Mouse (Mus musculus): ENCODE measurements around the gene Kctd11. TPM values are rescaled to one million over a fixed set of nuclear protein-coding genes. Genes with fewer than 3 reads are reported as not detected.

Gene Kctd11
- polyA plus RNA-seq, 1 experiment from 2014 or later = 3.9 TPM

DNA sequence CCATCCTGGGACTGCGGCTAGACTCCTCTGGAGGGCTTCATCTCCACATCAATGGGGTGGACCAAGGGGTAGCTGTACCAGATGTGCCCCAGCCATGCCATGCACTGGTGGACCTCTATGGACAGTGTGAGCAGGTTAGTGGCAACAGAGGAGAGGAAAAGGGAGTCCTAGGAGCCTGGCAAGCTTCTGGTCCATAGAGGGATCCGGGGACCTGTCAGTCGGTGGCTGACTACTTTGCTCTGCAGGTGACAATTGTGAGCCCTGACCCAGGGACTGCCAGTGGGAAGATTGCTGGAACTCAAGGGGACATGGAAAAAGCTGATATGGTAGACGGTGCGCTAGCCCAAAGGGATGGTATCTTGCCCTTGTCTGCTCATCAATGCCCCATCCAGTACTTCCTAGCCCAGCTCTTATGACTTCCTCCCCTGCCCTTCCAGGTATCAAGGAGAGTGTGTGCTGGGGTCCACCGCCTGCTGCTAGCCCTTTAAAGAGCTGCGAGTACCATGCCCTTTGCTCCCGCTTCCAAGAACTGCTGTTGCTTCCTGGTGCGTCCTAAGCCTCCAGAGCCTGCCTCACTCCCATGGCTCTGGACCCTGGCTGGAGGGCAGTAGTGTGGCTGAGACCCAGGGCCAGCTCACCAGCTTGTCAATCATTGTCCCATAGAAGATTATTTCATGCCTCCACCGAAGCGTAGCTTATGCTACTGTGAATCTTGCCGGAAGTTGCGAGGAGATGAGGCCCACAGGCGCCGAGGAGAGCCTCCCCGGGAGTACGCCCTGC, 29.8 kb upstream of the Kctd11 start:
- no peak for ATAC-seq (ENCODE audit: extremely low read depth, insufficient number of reproducible peaks, low FRiP score, low TSS enrichment)
- no peak overlapping the region for H3K27ac ChIP-seq (replicated peaks)
- WGBS = 90% methylated on average over 17 of the region's 17 CpGs
- no peak overlapping the region for H3K4me2 ChIP-seq
- peaks cover 89% of the 10 kb centered on the region for H3K36me3 ChIP-seq
- H3K27me3 ChIP-seq (replicated peaks) = no peaks in the 10 kb centered on the region
- no peak overlapping the region for H3K4me3 ChIP-seq
- H3K4me1 ChIP-seq = peaks cover 25% of the 10 kb centered on the region
- no peaks in the 10 kb centered on the region for H3K9me3 ChIP-seq
- H3K9ac ChIP-seq = 0 out of 2 replicates have a peak overlapping the region, but pooled peaks have one; percentile 19

DNA sequence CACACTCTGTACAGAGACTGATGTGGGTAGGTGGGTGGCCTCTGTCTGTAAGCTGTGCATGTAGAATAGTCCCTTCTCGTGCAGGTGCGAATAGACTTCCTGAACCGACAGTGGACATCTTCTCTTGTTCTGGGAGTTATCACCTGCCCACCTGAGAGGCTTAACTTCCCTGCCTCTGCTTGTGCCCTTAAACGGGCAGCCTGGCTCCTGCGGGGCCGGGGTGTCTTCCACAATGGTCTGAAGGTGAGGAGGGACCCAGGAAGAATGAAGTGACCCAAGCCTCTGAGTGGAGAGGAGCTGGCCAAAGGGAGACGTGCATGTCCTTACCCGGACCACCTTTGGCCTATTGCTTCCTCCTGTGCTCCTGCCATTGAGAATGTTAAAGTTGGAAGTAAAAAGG, 29.0 kb upstream of the Kctd11 start:
- no peak overlapping the region for H3K27ac ChIP-seq (replicated peaks)
- peaks cover 17% of the 10 kb centered on the region for H3K4me1 ChIP-seq
- ATAC-seq (ENCODE audit: extremely low read depth, insufficient number of reproducible peaks, low FRiP score, low TSS enrichment) = no peak
- no peaks in the 10 kb centered on the region for H3K9me3 ChIP-seq
- H3K27me3 ChIP-seq (replicated peaks) = no peaks in the 10 kb centered on the region
- no peak overlapping the region for H3K9ac ChIP-seq
- no peak overlapping the region for H3K4me2 ChIP-seq
- WGBS = 90% methylated on average over 8 of the region's 8 CpGs
- peaks cover 89% of the 10 kb centered on the region for H3K36me3 ChIP-seq
- H3K4me3 ChIP-seq = no peak overlapping the region

DNA sequence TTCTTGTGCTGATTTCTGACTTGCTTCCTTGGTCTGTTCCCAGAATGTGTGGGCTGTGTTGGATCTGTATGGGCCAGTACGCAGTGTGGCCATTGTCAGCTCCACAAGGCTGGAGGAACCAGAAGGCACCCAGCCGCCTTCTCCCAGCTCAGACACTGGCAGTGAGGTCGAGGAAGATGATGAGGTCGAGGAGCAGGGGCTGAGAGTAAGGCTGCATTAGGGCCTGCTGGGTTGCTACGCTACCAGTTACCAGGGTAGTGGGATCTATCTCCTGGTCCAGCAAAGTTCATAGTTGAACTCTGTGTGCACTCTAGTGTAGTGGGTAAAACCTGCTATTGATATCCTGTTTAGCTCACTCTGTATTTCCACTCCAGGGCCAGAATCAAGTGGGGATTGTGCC, 28.0 kb upstream of the Kctd11 start:
- H3K4me3 ChIP-seq = no peak overlapping the region
- peaks cover 7% of the 10 kb centered on the region for H3K4me1 ChIP-seq
- H3K27ac ChIP-seq (replicated peaks) = no peak overlapping the region
- no peak for ATAC-seq (ENCODE audit: extremely low read depth, insufficient number of reproducible peaks, low FRiP score, low TSS enrichment)
- H3K27me3 ChIP-seq (replicated peaks) = no peaks in the 10 kb centered on the region
- no peaks in the 10 kb centered on the region for H3K9me3 ChIP-seq
- no peak overlapping the region for H3K4me2 ChIP-seq
- 89% methylated on average over 5 of the region's 5 CpGs for WGBS
- H3K9ac ChIP-seq = no peak overlapping the region
- H3K36me3 ChIP-seq = peaks cover 93% of the 10 kb centered on the region

DNA sequence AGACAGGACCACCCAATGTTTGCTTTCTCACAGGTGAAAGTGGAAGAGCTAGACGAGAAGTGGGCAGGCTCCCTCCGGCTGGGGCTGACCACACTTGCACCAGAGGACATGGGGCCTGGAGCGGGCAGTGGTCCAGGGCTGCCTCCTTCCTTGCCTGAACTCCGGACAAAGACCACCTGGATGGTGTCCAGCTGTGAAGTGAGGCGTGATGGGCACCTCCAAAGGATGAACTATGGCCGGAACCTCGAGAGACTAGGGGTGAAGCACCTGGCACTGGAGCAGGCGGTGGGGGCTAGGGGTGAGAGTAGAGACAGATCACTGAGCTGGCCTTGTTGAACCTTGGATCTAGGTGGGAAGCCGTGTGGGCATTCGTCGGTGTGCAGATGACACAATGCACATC, 27.4 kb upstream of the Kctd11 start:
- no peak overlapping the region for H3K9ac ChIP-seq
- no peak overlapping the region for H3K4me2 ChIP-seq
- 90% methylated on average over 11 of the region's 11 CpGs for WGBS
- no peak overlapping the region for H3K27ac ChIP-seq (replicated peaks)
- H3K36me3 ChIP-seq = peaks cover 99% of the 10 kb centered on the region
- H3K27me3 ChIP-seq (replicated peaks) = no peaks in the 10 kb centered on the region
- peaks cover 7% of the 10 kb centered on the region for H3K4me1 ChIP-seq
- no peak for ATAC-seq (ENCODE audit: extremely low read depth, insufficient number of reproducible peaks, low FRiP score, low TSS enrichment)
- H3K4me3 ChIP-seq = no peak overlapping the region
- H3K9me3 ChIP-seq = no peaks in the 10 kb centered on the region

DNA sequence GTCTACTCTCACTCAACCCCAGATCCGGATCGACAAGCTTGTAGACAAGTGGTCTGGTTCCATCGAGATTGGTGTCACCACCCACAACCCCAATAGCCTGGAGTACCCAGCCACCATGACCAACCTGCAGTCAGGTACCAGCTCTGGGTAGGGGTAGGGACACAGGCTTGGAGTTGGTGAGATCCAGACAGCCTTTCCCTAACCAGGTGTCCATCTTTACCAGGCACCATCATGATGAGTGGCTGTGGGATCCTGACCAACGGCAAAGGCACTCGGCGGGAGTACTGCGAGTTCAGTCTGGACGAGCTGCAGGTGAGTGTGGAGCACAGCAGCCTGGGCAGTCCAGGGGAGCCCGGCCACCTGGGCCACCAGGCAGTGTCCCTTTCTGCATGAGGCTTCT, 23.1 kb upstream of the Kctd11 start:
- 94% methylated on average over 9 of the region's 9 CpGs for WGBS
- H3K4me1 ChIP-seq = peaks cover 27% of the 10 kb centered on the region
- H3K4me2 ChIP-seq = no peak overlapping the region
- H3K36me3 ChIP-seq = peaks cover 64% of the 10 kb centered on the region
- no peak overlapping the region for H3K27ac ChIP-seq (replicated peaks)
- H3K9me3 ChIP-seq = no peaks in the 10 kb centered on the region
- no peaks in the 10 kb centered on the region for H3K27me3 ChIP-seq (replicated peaks)
- ATAC-seq (ENCODE audit: extremely low read depth, insufficient number of reproducible peaks, low FRiP score, low TSS enrichment) = no peak
- H3K4me3 ChIP-seq = no peak overlapping the region
- H3K9ac ChIP-seq = no peak overlapping the region

DNA sequence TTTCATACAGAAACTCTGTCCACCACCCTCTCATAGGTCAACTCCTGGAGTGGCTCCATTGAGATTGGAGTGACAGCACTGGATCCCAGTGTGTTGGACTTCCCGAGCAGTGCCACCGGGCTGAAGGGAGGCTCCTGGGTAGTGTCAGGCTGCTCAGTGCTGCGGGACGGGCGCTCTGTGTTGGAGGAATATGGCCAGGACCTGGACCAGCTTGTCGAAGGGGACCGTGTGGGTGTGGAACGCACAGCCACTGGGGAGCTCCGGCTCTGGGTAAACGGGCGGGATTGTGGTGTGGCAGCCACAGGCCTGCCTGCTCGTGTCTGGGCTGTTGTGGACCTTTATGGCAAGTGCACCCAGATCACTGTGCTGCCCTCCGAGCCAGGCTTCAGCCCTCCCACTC, 21.8 kb upstream of the Kctd11 start:
- Histone ChIP-seq H3K4me2 (peak overlapping the region; percentile 88), H3K36me3 (peaks cover 50% of the 10 kb centered on the region)
- 77% methylated on average over 13 of the region's 13 CpGs for WGBS

DNA sequence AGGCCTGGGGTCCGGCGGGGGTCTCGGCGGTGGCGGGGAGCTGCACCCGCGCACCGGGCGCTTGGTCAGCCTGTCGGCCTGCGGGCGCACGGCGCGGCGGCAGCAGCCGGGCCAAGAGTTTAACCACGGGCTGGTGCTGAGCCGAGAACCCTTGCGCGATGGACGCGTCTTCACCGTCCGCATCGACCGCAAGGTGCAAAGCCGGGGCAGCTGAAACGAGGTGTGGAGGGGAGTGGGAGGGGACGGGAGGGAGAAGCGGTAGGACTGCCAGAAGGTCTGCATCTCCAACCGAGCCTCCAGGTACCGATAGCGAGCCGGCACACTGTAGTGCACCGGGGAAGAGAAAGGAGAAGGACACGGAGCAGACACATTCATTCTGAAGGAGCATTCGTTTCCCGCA, 20.8 kb upstream of the Kctd11 start:
- peaks cover 41% of the 10 kb centered on the region for H3K4me1 ChIP-seq
- peaks cover 41% of the 10 kb centered on the region for H3K36me3 ChIP-seq
- H3K27me3 ChIP-seq (replicated peaks) = no peaks in the 10 kb centered on the region
- no peaks in the 10 kb centered on the region for H3K9me3 ChIP-seq
- peak overlapping the region; percentile 92 for H3K4me3 ChIP-seq
- H3K4me2 ChIP-seq = peak overlapping the region; percentile 88
- peak overlapping the region; percentile 99 for H3K27ac ChIP-seq (replicated peaks)
- no peak for ATAC-seq (ENCODE audit: extremely low read depth, insufficient number of reproducible peaks, low FRiP score, low TSS enrichment)
- peak overlapping the region; percentile 96 for H3K9ac ChIP-seq
- under 1% methylated on average over 39 of the region's 39 CpGs for WGBS

More for the DNA sequence above, 21.8 kb upstream of the Kctd11 start:
- no peak for ATAC-seq (ENCODE audit: extremely low read depth, insufficient number of reproducible peaks, low FRiP score, low TSS enrichment)
- H3K27ac ChIP-seq (replicated peaks) = no peak overlapping the region
- no peaks in the 10 kb centered on the region for H3K9me3 ChIP-seq
- H3K9ac ChIP-seq = peak overlapping the region; percentile 96
- H3K27me3 ChIP-seq (replicated peaks) = no peaks in the 10 kb centered on the region
- H3K4me1 ChIP-seq = peaks cover 40% of the 10 kb centered on the region
- peak overlapping the region; percentile 92 for H3K4me3 ChIP-seq

DNA sequence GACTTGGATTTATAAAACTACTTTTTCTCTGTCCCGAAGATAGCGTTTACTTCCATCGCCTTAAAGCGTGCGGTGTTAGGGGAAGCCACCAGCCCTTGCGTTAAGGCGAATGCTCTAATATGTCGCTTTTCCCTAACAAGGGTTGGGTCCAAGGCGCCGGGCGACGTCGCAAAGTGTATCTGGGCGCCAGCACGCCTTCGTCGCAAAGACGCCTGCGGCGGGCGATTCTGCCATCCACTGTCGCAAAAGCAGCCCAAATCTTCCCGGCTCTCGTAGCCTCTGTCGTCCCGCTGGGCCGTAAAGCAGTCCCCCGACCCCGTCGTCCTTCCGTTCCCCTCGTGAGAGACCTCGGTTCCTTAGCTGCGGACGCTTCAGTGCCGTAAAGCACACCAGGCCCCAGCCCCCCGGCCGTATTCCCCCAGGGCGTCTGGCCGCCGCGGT, 20.2 kb upstream of the Kctd11 start:
- peak overlapping the region; percentile 92 for H3K4me3 ChIP-seq
- peak overlapping the region; percentile 96 for H3K9ac ChIP-seq
- WGBS = under 1% methylated on average over 42 of the region's 42 CpGs
- H3K27me3 ChIP-seq (replicated peaks) = no peaks in the 10 kb centered on the region
- ATAC-seq (ENCODE audit: extremely low read depth, insufficient number of reproducible peaks, low FRiP score, low TSS enrichment) = peak; percentile 73
- H3K4me1 ChIP-seq = peaks cover 41% of the 10 kb centered on the region
- H3K27ac ChIP-seq (replicated peaks) = peak overlapping the region; percentile 99
- H3K36me3 ChIP-seq = peaks cover 35% of the 10 kb centered on the region
- H3K9me3 ChIP-seq = no peaks in the 10 kb centered on the region
- peak overlapping the region; percentile 88 for H3K4me2 ChIP-seq

DNA sequence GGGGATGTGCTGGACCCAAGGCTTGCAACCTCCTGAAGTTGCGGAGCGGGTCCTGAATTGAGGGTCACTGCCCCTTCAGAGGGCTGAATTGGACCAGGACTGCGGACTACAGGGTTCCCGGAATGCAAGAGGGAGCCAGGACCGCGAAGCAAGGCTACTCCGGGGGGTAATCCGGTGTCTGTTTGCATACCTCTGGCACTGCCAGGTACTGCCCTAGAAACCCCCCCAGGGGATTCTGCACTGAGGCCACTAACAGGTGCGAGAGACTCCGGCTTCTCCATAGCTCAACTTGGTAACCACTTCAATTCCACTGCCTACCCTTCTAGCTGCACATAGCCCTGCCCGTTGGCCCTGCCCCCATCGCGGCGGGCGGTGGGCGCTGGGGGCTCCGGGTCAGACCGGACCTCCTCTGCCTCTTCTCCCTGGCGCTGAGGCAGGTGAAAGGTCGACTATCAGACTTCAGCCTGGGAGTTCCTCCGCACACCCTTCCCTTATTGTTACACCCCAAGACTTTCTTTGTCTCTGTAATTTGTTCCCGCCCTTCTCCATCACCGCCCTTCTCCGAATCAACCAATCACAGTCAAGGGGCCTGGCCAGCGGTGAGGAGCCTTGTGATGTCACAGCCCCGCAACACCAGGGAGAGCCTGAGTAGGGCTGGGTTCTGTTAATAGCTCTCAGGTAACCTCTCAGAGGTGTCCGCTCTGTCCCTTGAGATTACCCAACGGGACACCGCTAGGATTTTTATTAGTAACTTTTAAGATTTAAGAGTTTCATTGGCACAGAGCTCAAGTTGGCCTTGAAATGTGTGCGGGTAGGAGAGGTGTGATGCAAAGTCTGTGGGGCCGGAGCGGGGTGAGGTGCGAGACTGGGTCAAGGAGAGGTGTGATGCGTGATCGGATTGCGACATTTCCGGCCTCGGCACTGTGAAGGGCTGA, 19.5 kb upstream of the Kctd11 start, which contains the start of the genes 2810408A11Rik and Neurl4:
Gene 2810408A11Rik (minus strand): TSS at position 517 of the 935 bp plus-strand sequence.
Gene Neurl4 (plus strand): TSS at position 602 of the 935 bp plus-strand sequence.
- under 1% methylated on average over 38 of the region's 38 CpGs for WGBS
- peak; percentile 80 for ATAC-seq (ENCODE audit: extremely low read depth, insufficient number of reproducible peaks, low FRiP score, low TSS enrichment)
- Histone ChIP-seq H3K9ac (peak within 1 kb of the TSS; percentile 96), H3K36me3 (peaks cover 28% of the 10 kb centered on the region), H3K4me2 (peak within 1 kb of the TSS; percentile 88), H3K4me1 (peaks cover 41% of the 10 kb centered on the region), H3K4me3 (peak within 1 kb of the TSS; percentile 92), H3K27me3 (replicated peaks) (no peaks in the 10 kb centered on the region), H3K27ac (replicated peaks) (peak within 1 kb of the TSS; percentile 99), H3K9me3 (no peaks in the 10 kb centered on the region)

DNA sequence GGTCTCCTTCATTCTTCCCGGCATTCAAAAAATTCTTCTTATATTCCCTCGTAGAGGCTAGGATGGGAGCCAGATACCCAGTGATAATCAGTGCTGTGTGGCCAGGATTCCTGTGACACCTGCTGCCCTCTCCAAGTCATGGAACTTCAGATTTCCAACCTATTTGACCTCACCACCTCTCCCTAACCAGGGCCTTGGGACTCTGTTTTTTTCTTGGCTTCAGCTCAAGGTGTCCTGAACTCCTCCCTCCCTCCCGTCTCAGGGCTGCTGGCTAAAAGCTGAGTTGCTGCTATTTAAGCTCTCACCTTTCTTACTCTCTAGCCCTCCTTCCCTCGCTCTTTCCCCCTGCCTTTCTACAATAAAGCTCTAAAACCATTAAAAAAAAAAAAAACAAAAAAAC, 18.7 kb upstream of the Kctd11 start:
- no peak for ATAC-seq (ENCODE audit: extremely low read depth, insufficient number of reproducible peaks, low FRiP score, low TSS enrichment)
- H3K27me3 ChIP-seq (replicated peaks) = no peaks in the 10 kb centered on the region
- peak overlapping the region; percentile 96 for H3K9ac ChIP-seq
- H3K4me3 ChIP-seq = peak overlapping the region; percentile 92
- H3K4me1 ChIP-seq = peaks cover 41% of the 10 kb centered on the region
- H3K9me3 ChIP-seq = no peaks in the 10 kb centered on the region
- peak overlapping the region; percentile 88 for H3K4me2 ChIP-seq
- H3K36me3 ChIP-seq = peaks cover 19% of the 10 kb centered on the region
- WGBS = 31% methylated on average over 4 of the region's 4 CpGs
- H3K27ac ChIP-seq (replicated peaks) = no peak overlapping the region; the same call in 1 of the 2 replicates

DNA sequence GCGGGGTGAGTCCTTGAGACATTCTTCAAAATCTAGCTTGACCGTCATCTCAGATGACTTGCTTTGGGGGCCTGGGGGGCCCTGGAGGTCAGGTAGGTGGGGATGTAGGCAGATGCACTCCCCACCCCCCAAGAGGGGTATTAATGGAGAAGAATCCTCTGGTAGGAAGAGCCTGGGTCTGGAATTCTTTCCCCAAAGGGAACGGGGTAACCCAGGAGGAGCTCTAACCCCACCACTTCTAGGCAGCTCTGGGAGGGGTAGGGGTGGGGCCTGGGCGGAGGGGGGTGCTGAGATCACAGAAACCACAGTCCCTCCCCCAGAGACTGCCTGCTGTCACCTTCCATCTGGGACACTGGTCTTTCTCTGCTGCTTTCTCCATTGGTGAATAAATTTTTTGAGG, 14.1 kb upstream of the Kctd11 start, which contains the start of gene Acap1:
Gene Acap1 (minus strand): TSS at position 249 of the 400 bp plus-strand sequence.
- Histone ChIP-seq H3K36me3 (no peaks in the 10 kb centered on the region), H3K27ac (replicated peaks) (no peak within 1 kb of the TSS), H3K27me3 (replicated peaks) (no peaks in the 10 kb centered on the region), H3K4me1 (peaks cover 41% of the 10 kb centered on the region), H3K9ac (no peak within 1 kb of the TSS), H3K4me3 (no peak within 1 kb of the TSS), H3K9me3 (no peaks in the 10 kb centered on the region), H3K4me2 (no peak within 1 kb of the TSS)
- ATAC-seq (ENCODE audit: extremely low read depth, insufficient number of reproducible peaks, low FRiP score, low TSS enrichment) = no peak
- 61% methylated on average over 4 of the region's 4 CpGs for WGBS

Measured in heart, embryonic 13.5 days (tissue).